ENCODE assay signal across 8 mouse cellular contexts in genomic region chr8:94386214-94387026, GRCm38 (mm10). TPM values are rescaled to one million over a fixed set of nuclear protein-coding genes. Genes with fewer than 3 reads are reported as not detected.
DNase-seq lines count a peak whose midpoint lies in the region; ATAC-seq and TF ChIP-seq lines count a peak whose summit lies in the region.

TSS of gene Herpud1 (plus strand) at chr8:94386438.

- peak; percentile 95 for DNase-seq in gastrocnemius, postnatal 10 days
- DNase-seq in induced T-regulatory cell, adult 2 months (ENCODE audit: low read depth) = peak; percentile 97
- peak; percentile 97 to 99 for DNase-seq in left cerebral cortex, adult 9 months (ENCODE audit: low spot score in 2 of 2)
- peak; percentile 98 for DNase-seq in right cerebral cortex, postnatal 14 days
- DNase-seq in urinary bladder, postnatal 36 days (ENCODE audit: low spot score in 2 of 2) = peak; percentile 95 to 98

- H3K4me1 ChIP-seq in cortical plate, adult 2 months (ENCODE audit: control insufficient read depth, insufficient read depth, low read length) = 0 out of 2 replicates have a peak, but pooled peaks cover 1% of the 10 kb centered on the region

- no peak for TF ChIP-seq CTCF in cortical plate, adult 2 months (IDR thresholded peaks at IDR 0.05; ENCODE audit: extremely low read depth, insufficient read depth, low read length)

- peak within 1 kb of the TSS; percentile 84 for H3K4me3 ChIP-seq in cortical plate, adult 2 months (ENCODE audit: insufficient read depth, low read length)

- H3K27ac ChIP-seq in cortical plate, adult 2 months (ENCODE audit: insufficient read depth, low read length) = peak within 1 kb of the TSS; percentile 99

- TF ChIP-seq POLR2A in cortical plate, adult 2 months (IDR thresholded peaks at IDR 0.05; ENCODE audit: extremely low read depth, insufficient read depth, low read length) = peak; percentile 81

- ATAC-seq in activated CD4-positive, CD25-positive, alpha-beta regulatory T cell, adult 4 months = peak; percentile 94
- ATAC-seq in megakaryocyte progenitor cell, adult 5-6 weeks (replicated peaks; ENCODE audit: poor library complexity) = peak; percentile 88

RNA-seq across cellular contexts. Expression of gene Herpud1, which starts in this region (rescaled TPM):
- polyA plus RNA-seq in activated CD4-positive, CD25-positive, alpha-beta regulatory T cell, adult 4 months (2017; shearing (Covaris generic)) = 100 to 1,000 TPM in 1 of 2 experiments, 10 to 100 TPM in 1; 99.9 to 115 TPM
- 90.6 and 97.8 TPM in 2 replicates for polyA plus RNA-seq in cortical plate, adult 2 months (2012; rRNA removed)
- 10 to 100 TPM; 51.7 to 56.6 TPM for total RNA-seq in gastrocnemius, postnatal 10 days (2021)
- 78.2 and 89.9 TPM in 2 replicates for total RNA-seq in megakaryocyte progenitor cell, adult 5-6 weeks (2015)
- total RNA-seq in megakaryocyte progenitor cell, adult 5-6 weeks (2017) = 83.3 and 99.5 TPM in 2 replicates

Comparison
In these comparisons a context has a peak if more than half of its experiments do, and no peak if none do; other contexts are left out.
1. Peak in every context shown above with its lines: DNase-seq, ATAC-seq, H3K4me3 ChIP-seq and H3K27ac ChIP-seq.